Mouse (Mus musculus) MEL (cell line): ENCODE results near the gene Rcor1. TPM values are rescaled to one million over a fixed set of nuclear protein-coding genes. Genes with fewer than 3 reads are reported as not detected.

Source experiments
- DNase-seq: peaks from one replicate; pipeline ENCODE4 v3.0.0; 2011; ENCODE audit warnings: low read depth, low spot score
- H3K27ac ChIP-seq: 2 replicates; pipeline ENCODE4 v1.5.1; 2012; ENCODE audit warnings: low read depth, mild to moderate bottlenecking, control low read depth, low read length, moderate library complexity; ENCODE audit not compliant: control insufficient read depth
- H3K27me3 ChIP-seq, 2 experiments: fragments of 150-350 bp in 1 of 2; sonication (generic) in 1 of 2; 2 replicates each; pipeline ENCODE4 v1.6.1; 2012; ENCODE audit warnings: low read length in 2 of 2, mild to moderate bottlenecking in 2 of 2, improper control_type of control experiment in 1 of 2, moderate library complexity in 1 of 2; ENCODE audit not compliant: insufficient read depth in 2 of 2, control insufficient read depth in 1 of 2
- H3K36me3 ChIP-seq, 2 experiments: 2 replicates each; pipeline ENCODE4 v1.6.1; 2012 to 2014; ENCODE audit warnings: low read length in 2 of 2, improper control_type of control experiment in 1 of 2, inconsistent platforms in 1 of 2, mild to moderate bottlenecking in 1 of 2; ENCODE audit not compliant: insufficient read depth in 2 of 2, control insufficient read depth in 1 of 2
- H3K4me1 ChIP-seq, 2 experiments: fragments of 150-350 bp in 1 of 2; sonication (generic) in 1 of 2; 2 replicates each; pipeline ENCODE4 v1.6.1; 2012; ENCODE audit warnings: low read length in 2 of 2, improper control_type of control experiment in 1 of 2, mild to moderate bottlenecking in 1 of 2; ENCODE audit not compliant: insufficient read depth in 2 of 2, control insufficient read depth in 1 of 2
- H3K4me3 ChIP-seq, 2 experiments: fragments of 150-350 bp in 1 of 2; sonication (generic) in 1 of 2; 2 replicates each; pipeline ENCODE4 v1.5.1; 2012; ENCODE audit warnings: low read depth in 2 of 2, low read length in 2 of 2, mild to moderate bottlenecking in 2 of 2, moderate library complexity in 2 of 2, control low read depth in 1 of 2, improper control_type of control experiment in 1 of 2; ENCODE audit not compliant: control insufficient read depth in 1 of 2, insufficient read depth in 1 of 2
- H3K79me2 ChIP-seq: 2 replicates; pipeline ENCODE4 v1.6.1; 2012; ENCODE audit warnings: mild to moderate bottlenecking, low read length, moderate library complexity; ENCODE audit not compliant: control insufficient read depth, poor library complexity, insufficient read depth
- H3K9ac ChIP-seq: 2 replicates; pipeline ENCODE4 v1.6.1; 2012; ENCODE audit warnings: low read depth, mild to moderate bottlenecking, control low read depth, low read length, moderate library complexity; ENCODE audit not compliant: control insufficient read depth, poor library complexity, severe bottlenecking
- H3K9me3 ChIP-seq: fragments of 150-350 bp; sonication (generic); replicated peaks from 2 replicates; pipeline ENCODE4 v1.6.1; 2012; ENCODE audit warnings: mild to moderate bottlenecking, low read length, improper control_type of control experiment, moderate library complexity; ENCODE audit not compliant: insufficient read depth
- CHD1 ChIP-seq: IDR thresholded peaks from 2 replicates; pipeline ENCODE4 v1.6.1; 2012; ENCODE audit warnings: low read depth, mild to moderate bottlenecking, inconsistent platforms, low read length, improper control_type of control experiment
- CTCF ChIP-seq, 3 experiments: IDR thresholded peaks in 2 of 3; conservative IDR thresholded peaks in 1 of 3; 2 replicates each; pipeline ENCODE4 v1.5.1; 2011 to 2012; ENCODE audit warnings: low read length in 3 of 3, low read depth in 2 of 3, mild to moderate bottlenecking in 2 of 3, improper control_type of control experiment in 1 of 3, inconsistent platforms in 1 of 3, mixed read lengths in 1 of 3, moderate library complexity in 1 of 3; ENCODE audit not compliant: control insufficient read depth in 1 of 3, insufficient read depth in 1 of 3, poor library complexity in 1 of 3, severe bottlenecking in 1 of 3
- E2F4 ChIP-seq: IDR thresholded peaks from 2 replicates; pipeline ENCODE4 v1.6.1; 2011; ENCODE audit warnings: low read depth, low read length, improper control_type of control experiment, borderline replicate concordance
- ELF1 ChIP-seq: IDR thresholded peaks from 2 replicates; pipeline ENCODE4 v1.6.1; 2014; ENCODE audit warnings: low read depth, mild to moderate bottlenecking, inconsistent platforms, low read length, improper control_type of control experiment, moderate library complexity
- ETS1 ChIP-seq: IDR thresholded peaks from 2 replicates; pipeline ENCODE4 v1.6.1; 2012; ENCODE audit warnings: low read depth, mild to moderate bottlenecking, inconsistent platforms, low read length, improper control_type of control experiment, moderate library complexity
- GATA1 ChIP-seq: IDR thresholded peaks from 2 replicates; pipeline ENCODE4 v1.6.1; 2011; ENCODE audit warnings: low read depth, low read length, improper control_type of control experiment
- HCFC1 ChIP-seq: IDR thresholded peaks from 2 replicates; pipeline ENCODE4 v1.6.1; 2012; ENCODE audit warnings: low read depth, mild to moderate bottlenecking, inconsistent platforms, low read length, improper control_type of control experiment, moderate library complexity
- JUND ChIP-seq: IDR thresholded peaks from 2 replicates; pipeline ENCODE4 v1.6.1; 2011; ENCODE audit warnings: low read depth, mild to moderate bottlenecking, improper control_type of control experiment, low read length
- KAT2A ChIP-seq: conservative IDR thresholded peaks from 2 replicates; pipeline ENCODE4 v1.6.1; 2012; ENCODE audit warnings: low read depth, low read length, improper control_type of control experiment, inconsistent platforms
- MAZ ChIP-seq: IDR thresholded peaks from 2 replicates; pipeline ENCODE4 v1.6.1; 2012; ENCODE audit warnings: low read depth, mild to moderate bottlenecking, inconsistent platforms, low read length, improper control_type of control experiment
- MEF2A ChIP-seq: IDR thresholded peaks from 2 replicates; pipeline ENCODE4 v1.6.1; 2014; ENCODE audit warnings: low read depth, mild to moderate bottlenecking, inconsistent platforms, low read length, improper control_type of control experiment; ENCODE audit not compliant: poor library complexity, insufficient replicate concordance, severe bottlenecking; ENCODE audit errors: extremely low read depth
- MYB ChIP-seq: IDR thresholded peaks from 2 replicates; pipeline ENCODE4 v1.6.1; 2011; ENCODE audit warnings: mild to moderate bottlenecking, low read depth, low read length, improper control_type of control experiment
- NELFE ChIP-seq: IDR thresholded peaks from 2 replicates; pipeline ENCODE4 v1.6.1; 2011; ENCODE audit warnings: low read depth, low read length, improper control_type of control experiment
- RAD21 ChIP-seq: IDR thresholded peaks from 2 replicates; pipeline ENCODE4 v1.6.1; 2011; ENCODE audit warnings: mild to moderate bottlenecking, low read depth, low read length, improper control_type of control experiment
- RCOR1 ChIP-seq: IDR thresholded peaks from 2 replicates; pipeline ENCODE4 v1.6.1; 2012; ENCODE audit warnings: low read depth, mild to moderate bottlenecking, inconsistent platforms, low read length, improper control_type of control experiment
- SIN3A ChIP-seq: IDR thresholded peaks from 2 replicates; pipeline ENCODE4 v1.6.1; 2012; ENCODE audit warnings: low read length, improper control_type of control experiment, inconsistent platforms
- TBP ChIP-seq: IDR thresholded peaks from 2 replicates; pipeline ENCODE4 v1.8.0; 2011; ENCODE audit warnings: low read depth, low read length, improper control_type of control experiment
- UBTF ChIP-seq: IDR thresholded peaks from 2 replicates; pipeline ENCODE4 v1.6.1; 2012; ENCODE audit warnings: low read depth, mild to moderate bottlenecking, inconsistent platforms, low read length, improper control_type of control experiment, moderate library complexity, borderline replicate concordance; ENCODE audit not compliant: insufficient read depth
- ZKSCAN1 ChIP-seq: IDR thresholded peaks from 2 replicates; pipeline ENCODE4 v1.6.1; 2012; ENCODE audit warnings: low read depth, mild to moderate bottlenecking, inconsistent platforms, low read length, improper control_type of control experiment, moderate library complexity
- ZNF384 ChIP-seq: IDR thresholded peaks from 2 replicates; pipeline ENCODE4 v1.6.1; 2012; ENCODE audit warnings: low read depth, mild to moderate bottlenecking, inconsistent platforms, low read length, improper control_type of control experiment
- polyA plus RNA-seq, 2 experiments: library from polyadenylated mRNA; stranded (reverse) in 1 of 2; unstranded in 1 of 2; fragments of >175 nt in 1 of 2; fragments of >200 nt in 1 of 2; gene quantifications; 2 replicates each; pipeline versions ENCODE4 v1.2.1 to v1.2.4; 2012; ENCODE audit warnings: low replicate concordance in 2 of 2, low read depth in 1 of 2; ENCODE audit not compliant: insufficient read length in 2 of 2, insufficient read depth in 1 of 2, missing spikeins in 1 of 2
- total RNA-seq: library from RNA; depleted of rRNA; stranded (reverse); fragments of 300-350 nt; gene quantifications from 2 replicates; pipeline ENCODE4 v1.2.3, GENCODE M21; 2012

Rcor1 gene
- total and polyA plus RNA-seq, 3 experiments = 23.1 to 44.3 (median 37.1) TPM

GRCm38 (mm10) chr12:111041196-111041595, 2.0 kb downstream of the Rcor1 start:
- Histone ChIP-seq H3K27ac (no peak overlapping the region), H3K4me3 (peak overlapping the region; percentile 97 to 98), H3K27me3 (no peaks in the 10 kb centered on the region), H3K9me3 (no peaks in the 10 kb centered on the region), H3K36me3 (peaks cover 3 to 31% of the 10 kb centered on the region in 2 experiments; a peak in 3 of 4 replicates), H3K79me2 (peaks cover 67% of the 10 kb centered on the region), H3K4me1 (peaks cover 11 to 12% of the 10 kb centered on the region in 2 experiments), H3K9ac (peak overlapping the region; percentile 96)
- peak; percentile 61 for DNase-seq
- TF ChIP-seq MYB (no peak), RAD21 (peak; percentile 3; the same call in 1 of the 2 replicates), HCFC1 (no peak), RCOR1 (no peak), CTCF (IDR thresholded peaks at IDR 0.05 in 2 of 3, conservative IDR thresholded peaks at IDR 0.05 in 1 of 3; ENCODE audit: control insufficient read depth in 1 of 3, insufficient read depth in 1 of 3, low read depth in 2 of 3, low read length in 3 of 3, poor library complexity in 1 of 3, severe bottlenecking in 1 of 3) (peak; percentile 12 to 64 (median 58); a peak in 4 of 6 replicates), TBP (no peak), E2F4 (no peak), SIN3A (peak; percentile 54), GATA1 (no peak), NELFE (no peak), UBTF (no peak), MEF2A (no peak), ZKSCAN1 (no peak), JUND (no peak), ETS1 (no peak), ZNF384 (peak; percentile 84), KAT2A (no peak)

- Histone ChIP-seq H3K36me3 (peaks cover 3 to 28% of the 10 kb centered on the region in 2 experiments; a peak in 3 of 4 replicates), H3K27me3 (no peaks in the 10 kb centered on the region), H3K79me2 (peaks cover 72% of the 10 kb centered on the region), H3K27ac (no peak overlapping the region), H3K9ac (no peak overlapping the region), H3K4me1 (peaks cover 6 to 7% of the 10 kb centered on the region in 2 experiments), H3K9me3 (no peaks in the 10 kb centered on the region), H3K4me3 (no peak overlapping the region)
- no peak for DNase-seq
- no peak for TF ChIP-seq UBTF
- TF ChIP-seq CHD1 = no peak
- TF ChIP-seq GATA1 = no peak
- peak; percentile 61 for TF ChIP-seq TBP
- no peak for TF ChIP-seq MAZ
- no peak for TF ChIP-seq ELF1
Measured at GRCm38 (mm10) chr12:111042365-111042764, 3.2 kb downstream of the Rcor1 start.
